Mouse (Mus musculus) lung, adult 2 months (tissue): ENCODE measurements around the gene Ern1. TPM values are rescaled to one million over a fixed set of nuclear protein-coding genes. Genes with fewer than 3 reads are reported as not detected.
"Not testable (repeated sequence)": the region's sequence is repeated elsewhere in the genome, so short reads cannot be mapped to it uniquely, and the experiment has no call there.

Experiments used
- DNase-seq: peaks from one replicate; pipeline ENCODE4 v3.0.0; 2022
- H3K4me1 ChIP-seq: fragments of 200-500 bp; 2 replicates; pipeline ENCODE4 v1.6.1; 2011; ENCODE audit warnings: low read length; ENCODE audit not compliant: control insufficient read depth, insufficient read depth
- H3K4me3 ChIP-seq: fragments of 200-500 bp; replicated peaks from 2 replicates; pipeline ENCODE3; 2011; ENCODE audit warnings: low read depth, mild to moderate bottlenecking, control low read depth, low read length; ENCODE audit errors: extremely low read depth
- CTCF ChIP-seq: fragments of 200-500 bp; IDR thresholded peaks from 2 replicates; pipeline ENCODE4 v1.5.1; 2011; ENCODE audit warnings: mild to moderate bottlenecking, low read length, control low read depth; ENCODE audit not compliant: insufficient read depth
- POLR2A ChIP-seq: fragments of 200-500 bp; IDR thresholded peaks from 2 replicates; pipeline ENCODE4 v1.6.1; 2011; ENCODE audit warnings: low read depth, mild to moderate bottlenecking, control low read depth, low read length, borderline replicate concordance; ENCODE audit errors: extremely low read depth
- WGBS: fragments of 180-500 bp; shearing (Covaris S2); methylation state at CpG from one replicate; pipeline ENCODE4 v1.1.7; 2018; 5-methylcytosine and 5-hydroxymethylcytosine counted together
- polyA plus RNA-seq: library from polyadenylated mRNA; depleted of rRNA; stranded (reverse); fragments of >200 nt; gene quantifications from 2 replicates; pipeline ENCODE4 v1.2.3, GENCODE M21; 2012

Ern1 gene
- polyA plus RNA-seq, 1 experiment = 23.0 TPM

GRCm38 (mm10) chr11:106504129-106504528 is 16.5 kb upstream of the Ern1 start:
- DNase-seq = no peak
- no peaks in the 10 kb centered on the region; the same call in 1 of the 2 replicates for H3K4me1 ChIP-seq
- no peak overlapping the region for H3K4me3 ChIP-seq
- no peak for TF ChIP-seq POLR2A
- TF ChIP-seq CTCF = no peak

DNA sequence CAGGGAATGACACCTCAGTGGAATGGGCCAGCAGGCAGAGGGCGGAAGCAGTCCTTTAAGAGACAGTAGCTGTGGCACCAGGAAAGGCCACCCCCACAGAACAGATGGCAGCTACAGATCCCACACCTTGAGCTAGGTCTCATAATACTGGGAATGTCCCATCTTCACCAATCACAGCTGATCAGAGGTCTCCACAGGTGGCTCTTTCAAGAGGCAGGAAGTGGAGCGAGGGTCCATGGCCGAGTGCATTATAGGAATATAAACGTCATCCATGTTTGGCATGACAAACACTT is 15.7 kb upstream of the Ern1 start:
- TF ChIP-seq CTCF (no peak), POLR2A (no peak)
- Histone ChIP-seq H3K4me3 (no peak overlapping the region), H3K4me1 (no peaks in the 10 kb centered on the region; the same call in 1 of the 2 replicates)
- WGBS = 66% methylated on average over 4 of the region's 4 CpGs
- no peak for DNase-seq

DNA sequence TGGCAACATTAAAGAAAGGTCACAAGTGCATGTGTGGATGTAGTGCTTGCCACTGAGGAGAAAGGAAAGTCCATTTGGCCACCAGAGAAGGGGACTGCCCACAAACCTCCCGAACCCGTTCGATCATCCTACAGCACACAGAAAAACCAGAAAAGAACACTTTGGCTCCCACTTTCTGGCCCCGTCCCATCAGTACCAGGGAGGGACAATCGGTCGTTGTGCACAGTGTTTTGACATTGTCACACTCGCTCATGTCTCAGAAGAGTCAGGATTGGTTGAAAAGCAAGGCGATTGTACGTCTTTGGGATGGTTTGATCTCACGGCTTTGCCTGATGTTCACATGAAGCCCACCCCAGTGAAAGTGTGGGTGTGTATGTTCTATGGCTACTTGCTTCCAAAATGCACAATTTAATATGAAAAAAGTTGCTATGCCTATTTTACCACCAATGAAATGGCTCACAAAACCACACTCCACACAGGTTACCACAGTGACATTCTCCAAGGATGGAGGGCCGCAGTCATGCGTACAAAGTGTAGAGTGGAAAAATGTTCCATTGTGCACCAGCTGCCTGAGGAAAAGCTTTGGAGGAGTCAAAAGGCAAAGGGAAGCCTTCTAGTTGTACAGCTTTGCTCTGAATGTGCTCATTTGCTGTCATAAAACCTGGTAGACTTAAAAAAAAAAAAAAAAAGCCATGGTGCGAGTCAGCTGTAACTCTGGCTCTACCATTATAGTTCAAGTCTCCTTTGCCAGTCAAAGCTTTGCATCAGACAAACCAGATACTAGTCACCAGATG is 15.2 kb upstream of the Ern1 start:
- H3K4me1 ChIP-seq = no peaks in the 10 kb centered on the region; the same call in 1 of the 2 replicates
- TF ChIP-seq CTCF (no peak), POLR2A (no peak)
- H3K4me3 ChIP-seq = no peak overlapping the region
- 58% methylated on average over 13 of the region's 13 CpGs for WGBS
- no peak for DNase-seq

DNA sequence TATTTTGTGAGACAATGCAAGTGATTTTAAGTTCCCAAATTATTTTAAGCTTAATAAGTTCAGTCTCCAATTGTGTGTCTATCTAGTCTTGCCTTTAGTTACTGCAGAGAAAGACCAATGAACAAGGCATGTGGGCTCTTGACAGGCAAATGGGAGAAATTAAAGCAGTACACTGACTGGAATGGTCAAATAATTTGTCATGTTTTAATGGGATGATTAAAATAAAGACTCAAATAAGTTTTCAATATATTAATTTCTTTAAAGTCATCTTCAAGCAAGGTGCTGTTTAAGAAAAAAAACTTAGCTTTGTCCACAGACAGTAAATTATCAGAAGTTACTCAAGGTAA is 14.5 kb upstream of the Ern1 start:
- Histone ChIP-seq H3K4me1 (no peaks in the 10 kb centered on the region; the same call in 1 of the 2 replicates), H3K4me3 (no peak overlapping the region)
- DNase-seq = no peak
- TF ChIP-seq POLR2A (no peak), CTCF (no peak)

GRCm38 (mm10) chr11:106501308-106502158 is 13.9 kb upstream of the Ern1 start:
- peak; percentile 69 for DNase-seq
- 7% methylated on average over 22 of the region's 22 CpGs for WGBS
- TF ChIP-seq POLR2A = peak; percentile 63; the same call in 1 of the 2 replicates
- TF ChIP-seq CTCF = no peak
- no peaks in the 10 kb centered on the region; the same call in 1 of the 2 replicates for H3K4me1 ChIP-seq
- peak overlapping the region; percentile 97 for H3K4me3 ChIP-seq

GRCm38 (mm10) chr11:106500393-106501307 is 13.0 kb upstream of the Ern1 start:
- DNase-seq = peak; percentile 90
- no peaks in the 10 kb centered on the region; the same call in 1 of the 2 replicates for H3K4me1 ChIP-seq
- peak overlapping the region; percentile 97 for H3K4me3 ChIP-seq
- whole genome bisulfite sequencing = under 1% methylated on average over 52 of the region's 55 CpGs
- TF ChIP-seq CTCF (no peak), POLR2A (peak; percentile 100)

DNA sequence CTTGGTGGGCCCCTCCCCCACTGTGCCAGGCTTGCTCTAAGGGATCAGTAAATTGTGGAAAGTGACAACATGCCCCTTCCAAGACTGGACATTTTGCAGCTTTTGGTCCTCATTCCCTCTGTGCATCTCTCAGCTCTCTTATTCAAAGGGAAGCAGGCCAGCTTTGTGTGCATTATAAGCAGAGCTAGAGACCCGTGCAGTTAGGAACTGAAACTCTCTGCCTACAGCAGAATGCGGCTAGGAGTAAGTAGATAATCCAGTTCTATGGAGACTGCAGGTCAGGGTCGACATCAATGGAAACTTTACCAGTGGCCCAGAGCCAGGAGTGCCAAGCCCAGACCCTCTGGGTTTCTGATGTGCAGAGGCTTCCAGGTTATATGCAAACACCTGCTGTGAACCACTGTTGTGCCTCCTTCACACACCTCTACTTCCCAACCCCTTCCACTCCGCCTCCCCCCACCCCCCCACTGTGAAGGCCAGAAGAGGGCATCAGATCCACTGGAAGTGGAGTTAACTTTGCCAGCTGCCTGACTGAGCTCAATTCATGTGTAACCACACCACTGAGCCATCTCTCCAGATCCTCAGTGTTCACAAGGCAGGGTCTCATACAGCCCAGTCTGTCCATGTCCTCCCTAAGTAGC is 11.2 kb upstream of the Ern1 start:
- H3K4me3 ChIP-seq = no peak overlapping the region
- no peaks in the 10 kb centered on the region; the same call in 1 of the 2 replicates for H3K4me1 ChIP-seq
- no peak for DNase-seq
- 40% methylated on average over 4 of the region's 4 CpGs for WGBS
- no peak for TF ChIP-seq CTCF
- TF ChIP-seq POLR2A = no peak

DNA sequence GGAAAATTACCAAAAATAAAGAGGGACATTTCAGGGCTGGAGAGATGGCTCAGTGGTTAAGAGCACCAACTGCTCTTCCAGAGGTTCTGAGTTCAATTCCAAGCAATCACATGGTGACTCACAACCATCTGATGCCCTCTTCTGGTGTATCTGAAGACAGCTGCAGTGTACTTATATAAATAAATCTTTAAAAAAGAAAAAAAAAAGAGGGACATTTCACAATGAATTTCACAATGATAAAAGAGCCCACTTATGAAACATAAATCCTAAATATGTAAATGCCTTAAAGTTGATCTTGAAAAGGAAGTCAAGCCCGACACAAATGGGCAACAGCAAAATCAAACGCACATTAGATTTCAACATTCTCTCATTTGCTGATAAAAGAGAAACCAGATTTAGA is 10.3 kb upstream of the Ern1 start:
- 45% methylated on average over 2 of the region's 2 CpGs for WGBS
- Histone ChIP-seq H3K4me1 (no peaks in the 10 kb centered on the region; the same call in 1 of the 2 replicates), H3K4me3 (no peak overlapping the region)
- no peak for DNase-seq
- TF ChIP-seq CTCF (no peak), POLR2A (no peak)

DNA sequence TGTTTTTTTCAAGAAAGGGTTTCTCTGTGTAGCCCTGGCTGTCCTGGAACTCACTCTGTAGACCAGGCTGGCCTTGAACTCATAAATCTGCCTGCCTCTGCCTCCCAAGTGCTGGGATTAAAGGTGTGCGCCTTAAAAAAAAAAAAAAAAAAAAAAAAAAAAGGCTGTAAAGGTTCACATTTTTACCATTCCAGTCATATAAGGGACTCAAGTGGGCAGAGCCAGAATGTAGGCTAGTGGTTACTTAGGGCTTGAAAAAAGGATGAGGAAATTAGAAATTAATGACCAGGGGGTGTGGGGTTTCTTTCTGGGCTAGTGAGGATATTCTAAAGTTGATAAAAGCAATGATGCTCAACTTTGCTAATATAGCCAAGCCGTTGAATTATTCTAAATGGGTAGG is 9.4 kb upstream of the Ern1 start:
- not testable (repeated sequence) for DNase-seq, H3K4me1 ChIP-seq, H3K4me3 ChIP-seq
- WGBS = 93% methylated on average over 2 of the region's 2 CpGs
